Comparison of ENCODE assay signal across 19 mouse cellular contexts in the genomic region with DNA sequence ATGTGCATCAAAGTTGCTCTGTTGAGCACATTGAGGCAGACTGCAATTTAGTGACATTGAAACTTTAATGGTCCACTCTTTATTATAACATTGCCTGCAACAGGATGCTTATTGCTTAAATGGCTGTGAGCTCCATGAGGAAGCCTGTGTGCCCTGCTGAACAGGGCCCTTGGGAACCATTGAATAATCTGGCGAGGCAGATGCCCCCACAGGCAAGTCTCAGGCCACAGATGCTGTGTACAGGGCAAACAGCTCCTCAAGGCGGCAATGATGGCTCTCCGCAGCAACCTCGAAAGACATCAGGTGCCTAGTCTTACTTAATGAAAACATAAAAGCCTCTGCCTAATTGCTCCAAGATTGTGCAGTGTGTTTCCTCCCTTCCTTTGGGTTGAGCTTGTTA.
A peak's percentile ranks its signal among the peaks of the same experiment; 100 is the strongest.
DNase-seq lines count a peak whose midpoint lies in the region; ATAC-seq and TF ChIP-seq lines count a peak whose summit lies in the region.
"Had no signal": no experiment of that assay in that cellular context is flagged by ENCODE, and none has a peak within 500 bp of the region (broad histone marks: within the 10 kb centered on the region; RNA-seq: fewer than 3 reads in every experiment).

No protein-coding gene starts in this region.

- H3K27me3 ChIP-seq in hindbrain, postnatal 0 days (ENCODE audit: insufficient read depth, low read length) = no peaks in the 10 kb centered on the region
- no peaks in the 10 kb centered on the region for H3K27me3 ChIP-seq in hindbrain, embryonic 14.5 days (ENCODE audit: control insufficient read depth, insufficient read depth, low read length)
- H3K27me3 ChIP-seq in neural tube, embryonic 11.5 days (ENCODE audit: control insufficient read depth, insufficient read depth, low read length) = no peaks in the 10 kb centered on the region
- no peaks in the 10 kb centered on the region for H3K27me3 ChIP-seq in neural tube, embryonic 15.5 days (replicated peaks)
- H3K27me3 ChIP-seq: embryonic facial prominence, embryonic 13.5 days; forebrain, embryonic 13.5 days; heart, embryonic 13.5 days; hindbrain, embryonic 12.5 days; intestine, embryonic 15.5 days had no signal

- H3K9me3 ChIP-seq in hindbrain, postnatal 0 days (ENCODE audit: low read length) = no peaks in the 10 kb centered on the region
- H3K9me3 ChIP-seq in hindbrain, embryonic 14.5 days (ENCODE audit: control insufficient read depth, low read length) = no peaks in the 10 kb centered on the region
- no peaks in the 10 kb centered on the region for H3K9me3 ChIP-seq in neural tube, embryonic 11.5 days (ENCODE audit: control insufficient read depth, low read length)
- no peaks in the 10 kb centered on the region for H3K9me3 ChIP-seq in neural tube, embryonic 15.5 days (replicated peaks)
- H3K9me3 ChIP-seq: embryonic facial prominence, embryonic 13.5 days; forebrain, embryonic 13.5 days; heart, embryonic 13.5 days; hindbrain, embryonic 12.5 days; intestine, embryonic 15.5 days had no signal

- H3K4me3 ChIP-seq in hindbrain, postnatal 0 days (ENCODE audit: low read length) = no peak overlapping the region
- no peak overlapping the region for H3K4me3 ChIP-seq in hindbrain, embryonic 14.5 days (replicated peaks; ENCODE audit: low read length)
- H3K4me3 ChIP-seq in neural tube, embryonic 11.5 days (ENCODE audit: low read depth, low read length) = no peak overlapping the region
- H3K4me3 ChIP-seq in neural tube, embryonic 15.5 days (replicated peaks) = no peak overlapping the region
- H3K4me3 ChIP-seq: embryonic facial prominence, embryonic 13.5 days; forebrain, embryonic 13.5 days; heart, adult 2 months; heart, embryonic 13.5 days; hindbrain, embryonic 12.5 days; intestine, embryonic 15.5 days had no signal

- H3K4me1 ChIP-seq in hindbrain, postnatal 0 days (ENCODE audit: insufficient read depth, low read length) = no peaks in the 10 kb centered on the region
- H3K4me1 ChIP-seq in hindbrain, embryonic 14.5 days (replicated peaks; ENCODE audit: control insufficient read depth, insufficient read depth, low read length) = no peaks in the 10 kb centered on the region
- H3K4me1 ChIP-seq in neural tube, embryonic 11.5 days (ENCODE audit: control insufficient read depth, insufficient read depth, low read length) = no peaks in the 10 kb centered on the region
- peaks cover 6% of the 10 kb centered on the region for H3K4me1 ChIP-seq in neural tube, embryonic 15.5 days
- H3K4me1 ChIP-seq: forebrain, embryonic 13.5 days; heart, embryonic 13.5 days; hindbrain, embryonic 12.5 days; intestine, embryonic 15.5 days had no signal

- WGBS in hindbrain, postnatal 0 days = 59% methylated on average over 4 of the region's 4 CpGs
- 41% methylated on average over 4 of the region's 4 CpGs for WGBS in hindbrain, embryonic 14.5 days
- WGBS in neural tube, embryonic 11.5 days = 60% methylated on average over 4 of the region's 4 CpGs
- 17% methylated on average over 4 of the region's 4 CpGs for WGBS in neural tube, embryonic 15.5 days

- H3K27ac ChIP-seq in hindbrain, postnatal 0 days = no peak overlapping the region
- H3K27ac ChIP-seq in hindbrain, embryonic 14.5 days = no peak overlapping the region
- H3K27ac ChIP-seq in neural tube, embryonic 11.5 days (ENCODE audit: low read depth, low read length) = no peak overlapping the region
- H3K27ac ChIP-seq in neural tube, embryonic 15.5 days (replicated peaks) = no peak overlapping the region
- H3K27ac ChIP-seq: embryonic facial prominence, embryonic 13.5 days; forebrain, embryonic 13.5 days; heart, adult 2 months; heart, embryonic 13.5 days; hindbrain, embryonic 12.5 days; intestine, embryonic 15.5 days had no signal

- H3K36me3 ChIP-seq in hindbrain, postnatal 0 days (ENCODE audit: insufficient read depth, low read length) = no peaks in the 10 kb centered on the region
- no peaks in the 10 kb centered on the region for H3K36me3 ChIP-seq in hindbrain, embryonic 14.5 days (replicated peaks; ENCODE audit: control insufficient read depth, insufficient read depth)
- no peaks in the 10 kb centered on the region for H3K36me3 ChIP-seq in neural tube, embryonic 11.5 days (ENCODE audit: control insufficient read depth, insufficient read depth, low read length)
- no peaks in the 10 kb centered on the region for H3K36me3 ChIP-seq in neural tube, embryonic 15.5 days
- H3K36me3 ChIP-seq: heart, embryonic 13.5 days; hindbrain, embryonic 12.5 days; intestine, embryonic 15.5 days had no signal

- TF ChIP-seq CTCF in hindbrain, postnatal 0 days (IDR thresholded peaks at IDR 0.05; ENCODE audit: low read depth) = no peak

- no peak overlapping the region for H3K9ac ChIP-seq in hindbrain, postnatal 0 days (replicated peaks; ENCODE audit: low read length)
- H3K9ac ChIP-seq in hindbrain, embryonic 14.5 days = no peak overlapping the region
- no peak overlapping the region for H3K9ac ChIP-seq in neural tube, embryonic 11.5 days (ENCODE audit: low read length)
- H3K9ac ChIP-seq in neural tube, embryonic 15.5 days (replicated peaks) = no peak overlapping the region
- H3K9ac ChIP-seq: embryonic facial prominence, embryonic 13.5 days; forebrain, embryonic 13.5 days; heart, embryonic 13.5 days; hindbrain, embryonic 12.5 days; intestine, embryonic 15.5 days had no signal

- ATAC-seq in hindbrain, postnatal 0 days = no peak
- ATAC-seq in hindbrain, embryonic 14.5 days (ENCODE audit: low FRiP score) = no peak
- ATAC-seq in neural tube, embryonic 11.5 days (ENCODE audit: insufficient read depth, low FRiP score, low TSS enrichment) = no peak
- peak; percentile 55; the same call in 1 of the 2 replicates for ATAC-seq in neural tube, embryonic 15.5 days (ENCODE audit: low FRiP score)
- ATAC-seq: forebrain, embryonic 13.5 days; intestine, embryonic 15.5 days had no signal

- no peak overlapping the region for H3K4me2 ChIP-seq in hindbrain, postnatal 0 days (ENCODE audit: low read depth, low read length)
- no peak overlapping the region for H3K4me2 ChIP-seq in hindbrain, embryonic 14.5 days (replicated peaks)
- no peak overlapping the region for H3K4me2 ChIP-seq in neural tube, embryonic 11.5 days (ENCODE audit: low read depth)
- no peak overlapping the region for H3K4me2 ChIP-seq in neural tube, embryonic 15.5 days
- H3K4me2 ChIP-seq: embryonic facial prominence, embryonic 13.5 days; forebrain, embryonic 13.5 days; heart, embryonic 13.5 days; hindbrain, embryonic 12.5 days; intestine, embryonic 15.5 days had no signal

- peak; percentile 10 for DNase-seq in hindbrain, postnatal 0 days (ENCODE audit: low spot score)
- no peak for DNase-seq in hindbrain, embryonic 14.5 days (ENCODE audit: low spot score)
- DNase-seq in neural tube, embryonic 11.5 days (ENCODE audit: low spot score) = peak; percentile 15
- no peak for DNase-seq in neural tube, embryonic 10.5 days (ENCODE audit: extremely low spot score, low spot score)
- peak; percentile 24 for DNase-seq in mesoderm, embryonic 11.5 days (ENCODE audit: low read depth, low spot score)
- no peak for DNase-seq in thymus, adult 18-20 months
- DNase-seq: adrenal gland, adult 2 months; adrenal gland, postnatal 25 days; cerebellum, adult 8-10 months; cerebellum, postnatal 14 days; gastrocnemius, postnatal 10 days; heart, adult 2 months; heart, postnatal 4 days had no signal

Comparison
In these comparisons a context has a peak if more than half of its experiments do, and no peak if none do; other contexts are left out.
1. DNase-seq: peak in hindbrain, postnatal 0 days (single experiment), neural tube, embryonic 11.5 days (single experiment) and mesoderm, embryonic 11.5 days (single experiment); none in hindbrain, embryonic 14.5 days (single experiment), neural tube, embryonic 10.5 days (single experiment) and thymus, adult 18-20 months (0 of 2).